Mouse (Mus musculus) forebrain, embryonic 14.5 days (tissue): ENCODE results near the gene Mafb. TPM values are rescaled to one million over a fixed set of nuclear protein-coding genes. Genes with fewer than 3 reads are reported as not detected.

ENCODE experiments used
- ATAC-seq: fragments of 200-750 bp; cut with Nextera tagmentation; 2 replicates; pipeline ENCODE4 v1.8.0; 2017; ENCODE audit warnings: mild to moderate bottlenecking, moderate library complexity
- DNase-seq: peaks from one replicate; pipeline ENCODE4 v3.0.0-alpha.2; 2015; ENCODE audit warnings: low spot score
- H3K27ac ChIP-seq: fragments of 300-500 bp; sonication (generic); 2 replicates; pipeline ENCODE4 v1.5.1; 2014; ENCODE audit warnings: low read depth, mild to moderate bottlenecking, control low read depth, low read length, moderate library complexity
- H3K27me3 ChIP-seq: fragments of 300-500 bp; sonication (generic); replicated peaks from 2 replicates; pipeline ENCODE4 v1.6.1; 2014; ENCODE audit warnings: low read length, control low read depth, mixed read lengths; ENCODE audit not compliant: control insufficient read depth, insufficient read depth
- H3K36me3 ChIP-seq: fragments of 300-500 bp; sonication (generic); 2 replicates; pipeline ENCODE4 v1.6.1; 2014; ENCODE audit warnings: low read length, control low read depth; ENCODE audit not compliant: control insufficient read depth, insufficient read depth
- H3K4me1 ChIP-seq: fragments of 300-500 bp; sonication (generic); 2 replicates; pipeline ENCODE4 v1.6.1; 2014; ENCODE audit warnings: antibody characterized with exemption, low read length, control low read depth; ENCODE audit not compliant: control insufficient read depth, insufficient read depth
- H3K4me2 ChIP-seq: fragments of 300-500 bp; sonication (generic); 2 replicates; pipeline ENCODE4 v1.6.1; 2014; ENCODE audit warnings: mild to moderate bottlenecking, control low read depth, low read length
- H3K4me3 ChIP-seq: fragments of 300-500 bp; sonication (generic); 2 replicates; pipeline ENCODE4 v1.5.1; 2014; ENCODE audit warnings: low read depth, low read length, control low read depth
- H3K9ac ChIP-seq: fragments of 300-500 bp; sonication (generic); 2 replicates; pipeline ENCODE4 v1.6.1; 2014; ENCODE audit warnings: mild to moderate bottlenecking, low read length, control low read depth, moderate library complexity
- H3K9me3 ChIP-seq: fragments of 300-500 bp; sonication (generic); replicated peaks from 2 replicates; pipeline ENCODE4 v1.6.1; 2016; ENCODE audit warnings: low read length, control low read depth, mixed read lengths; ENCODE audit not compliant: control insufficient read depth
- WGBS: fragments of 180-500 bp; shearing (Covaris S2); extraction: QIAGEN DNeasy Blood & Tissue Kit; methylation state at CpG from one replicate; pipeline ENCODE4 v1.1.7; 2014; 5-methylcytosine and 5-hydroxymethylcytosine counted together
- polyA plus RNA-seq: library from polyadenylated mRNA; unstranded; fragments of >200 nt; fragmentation: Nextera tagmentation; extraction: Ambion mirVana; gene quantifications from 2 replicates; pipeline ENCODE4 v1.2.1, GENCODE M21; 2014

Gene Mafb
- polyA plus RNA-seq, 1 experiment from 2014 or later, result 6.1 TPM

DNA sequence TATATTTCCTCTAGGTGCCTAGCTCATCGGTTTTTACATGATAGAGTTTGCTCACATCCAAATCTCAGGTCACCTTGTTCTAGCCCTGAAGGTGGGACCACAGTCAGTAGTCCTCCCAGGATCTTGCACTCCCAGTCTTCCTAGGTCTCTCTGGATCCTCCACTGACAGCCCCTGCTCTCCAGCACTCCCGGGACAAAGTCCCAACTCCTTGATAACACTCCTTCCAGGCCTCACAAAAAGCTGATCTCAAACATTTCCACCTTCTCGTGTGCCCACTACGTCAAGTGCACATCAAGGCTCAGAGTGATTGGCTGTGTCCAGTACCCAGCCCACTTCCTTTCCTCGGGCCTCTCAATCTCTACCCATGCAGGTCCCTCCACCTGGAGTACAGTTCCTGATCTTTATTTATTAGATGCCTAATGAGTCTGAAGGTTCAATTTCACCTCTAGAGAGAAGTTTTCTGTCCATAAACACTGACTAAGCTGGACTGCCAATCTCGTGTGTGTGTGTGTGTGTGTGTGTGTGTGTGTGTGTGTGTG lies 41.7 kb downstream of the Mafb start:
- Histone ChIP-seq H3K4me2 (no peak overlapping the region), H3K9me3 (no peaks in the 10 kb centered on the region), H3K36me3 (no peaks in the 10 kb centered on the region), H3K4me3 (no peak overlapping the region), H3K27ac (no peak overlapping the region), H3K9ac (no peak overlapping the region), H3K4me1 (no peaks in the 10 kb centered on the region), H3K27me3 (no peaks in the 10 kb centered on the region)
- 83% methylated on average over 6 of the region's 6 CpGs for WGBS
- DNase-seq (no peak), ATAC-seq (no peak)

- Histone ChIP-seq H3K27ac (no peak overlapping the region), H3K9ac (no peak overlapping the region)
- WGBS, result 29% methylated on average over 4 of the region's 4 CpGs
Measured at GRCm38 (mm10) chr2:160321829-160322228, 45.0 kb downstream of the Mafb start.

GRCm38 (mm10) chr2:160318255-160318654 lies 48.6 kb downstream of the Mafb start:
- ATAC-seq (no peak), DNase-seq (no peak)
- H3K9me3 ChIP-seq, result no peaks in the 10 kb centered on the region
- no peak overlapping the region for H3K27ac ChIP-seq
- WGBS, result 88% methylated on average over 4 of the region's 4 CpGs
- no peaks in the 10 kb centered on the region for H3K27me3 ChIP-seq
- H3K4me2 ChIP-seq, result no peak overlapping the region
- no peaks in the 10 kb centered on the region for H3K36me3 ChIP-seq
- H3K9ac ChIP-seq, result no peak overlapping the region
- H3K4me1 ChIP-seq, result no peaks in the 10 kb centered on the region
- H3K4me3 ChIP-seq, result no peak overlapping the region

More at GRCm38 (mm10) chr2:160321829-160322228, 45.0 kb downstream of the Mafb start:
- ATAC-seq, result no peak
- Histone ChIP-seq H3K4me1 (no peaks in the 10 kb centered on the region), H3K4me3 (no peak overlapping the region), H3K36me3 (no peaks in the 10 kb centered on the region), H3K9me3 (no peaks in the 10 kb centered on the region), H3K4me2 (no peak overlapping the region), H3K27me3 (no peaks in the 10 kb centered on the region)
- no peak for DNase-seq

Other genes with a start within 250 kb of the Mafb start
- not detected in 2 replicates for gene Gm826, start 32.9 kb downstream of the Mafb start, polyA plus RNA-seq